Mouse (Mus musculus): ENCODE data around the gene Gon7. TPM values are rescaled to one million over a fixed set of nuclear protein-coding genes. Genes with fewer than 3 reads are reported as not detected.

The Gon7 gene
- total and polyA plus RNA-seq, 2 experiments from 2014 or later: 1.8 to 17.2 TPM

- Histone ChIP-seq H3K27me3 (ENCODE audit: control insufficient read depth, insufficient read depth, low read length) (no peaks in the 10 kb centered on the region), H3K9ac (replicated peaks; ENCODE audit: low read depth, low read length) (no peak overlapping the region), H3K4me1 (ENCODE audit: control insufficient read depth, insufficient read depth) (no peaks in the 10 kb centered on the region; the same call in 1 of the 2 replicates), H3K9me3 (replicated peaks; ENCODE audit: control insufficient read depth, low read length) (no peaks in the 10 kb centered on the region), H3K4me2 (ENCODE audit: low read depth, low read length) (no peak overlapping the region), H3K36me3 (replicated peaks; ENCODE audit: control insufficient read depth, insufficient read depth, low read length) (peaks cover 55% of the 10 kb centered on the region), H3K4me3 (ENCODE audit: low read depth, low read length) (no peak overlapping the region), H3K27ac (ENCODE audit: low read depth) (no peak overlapping the region)
- WGBS: 90% methylated on average over 5 of the region's 5 CpGs
- ATAC-seq (ENCODE audit: insufficient read depth, low read depth) (no peak), DNase-seq (ENCODE audit: low spot score) (no peak)
- TF ChIP-seq CTCF (IDR thresholded peaks at IDR 0.05; ENCODE audit: low read depth) (no peak), EP300 (IDR thresholded peaks at IDR 0.05; ENCODE audit: low read depth) (no peak)
Measured at GRCm38 (mm10) chr12:102782841-102783240, 25.2 kb upstream of the Gon7 start.

GRCm38 (mm10) chr12:102779452-102779851, 21.8 kb upstream of the Gon7 start:
- H3K9me3 ChIP-seq (replicated peaks; ENCODE audit: control insufficient read depth, low read length): no peaks in the 10 kb centered on the region
- ATAC-seq (ENCODE audit: insufficient read depth, low read depth): no peak; the same call in 1 of the 2 replicates
- DNase-seq (ENCODE audit: low spot score): no peak
- H3K4me2 ChIP-seq (ENCODE audit: low read depth, low read length): no peak overlapping the region
- H3K36me3 ChIP-seq (replicated peaks; ENCODE audit: control insufficient read depth, insufficient read depth, low read length): peaks cover 64% of the 10 kb centered on the region
- H3K9ac ChIP-seq (replicated peaks; ENCODE audit: low read depth, low read length): no peak overlapping the region
- TF ChIP-seq CTCF (IDR thresholded peaks at IDR 0.05; ENCODE audit: low read depth) (peak; percentile 41), EP300 (IDR thresholded peaks at IDR 0.05; ENCODE audit: low read depth) (no peak)
- no peaks in the 10 kb centered on the region; the same call in 1 of the 2 replicates for H3K4me1 ChIP-seq (ENCODE audit: control insufficient read depth, insufficient read depth)
- no peaks in the 10 kb centered on the region for H3K27me3 ChIP-seq (ENCODE audit: control insufficient read depth, insufficient read depth, low read length)
- no peak overlapping the region for H3K4me3 ChIP-seq (ENCODE audit: low read depth, low read length)
- no peak overlapping the region for H3K27ac ChIP-seq (ENCODE audit: low read depth)
- 40% methylated on average over 3 of the region's 3 CpGs for WGBS

GRCm38 (mm10) chr12:102778151-102778550, 20.5 kb upstream of the Gon7 start:
- H3K27ac ChIP-seq (ENCODE audit: low read depth): no peak overlapping the region
- no peaks in the 10 kb centered on the region for H3K9me3 ChIP-seq (replicated peaks; ENCODE audit: control insufficient read depth, low read length)
- DNase-seq (ENCODE audit: low spot score): no peak
- no peak overlapping the region for H3K4me3 ChIP-seq (ENCODE audit: low read depth, low read length)
- H3K4me1 ChIP-seq (ENCODE audit: control insufficient read depth, insufficient read depth): no peaks in the 10 kb centered on the region; the same call in 1 of the 2 replicates
- no peak for TF ChIP-seq CTCF (IDR thresholded peaks at IDR 0.05; ENCODE audit: low read depth)
- no peak for TF ChIP-seq EP300 (IDR thresholded peaks at IDR 0.05; ENCODE audit: low read depth)
- no peak overlapping the region for H3K4me2 ChIP-seq (ENCODE audit: low read depth, low read length)
- H3K9ac ChIP-seq (replicated peaks; ENCODE audit: low read depth, low read length): no peak overlapping the region
- peaks cover 63% of the 10 kb centered on the region for H3K36me3 ChIP-seq (replicated peaks; ENCODE audit: control insufficient read depth, insufficient read depth, low read length)
- no peak for ATAC-seq (ENCODE audit: insufficient read depth, low read depth)
- no peaks in the 10 kb centered on the region for H3K27me3 ChIP-seq (ENCODE audit: control insufficient read depth, insufficient read depth, low read length)
- 82% methylated on average over 5 of the region's 5 CpGs for WGBS

- Histone ChIP-seq H3K9ac (replicated peaks; ENCODE audit: low read depth, low read length) (no peak overlapping the region), H3K27me3 (ENCODE audit: control insufficient read depth, insufficient read depth, low read length) (no peaks in the 10 kb centered on the region), H3K4me2 (ENCODE audit: low read depth, low read length) (no peak overlapping the region), H3K9me3 (replicated peaks; ENCODE audit: control insufficient read depth, low read length) (no peaks in the 10 kb centered on the region), H3K27ac (ENCODE audit: low read depth) (no peak overlapping the region), H3K4me3 (ENCODE audit: low read depth, low read length) (no peak overlapping the region), H3K4me1 (ENCODE audit: control insufficient read depth, insufficient read depth) (no peaks in the 10 kb centered on the region; the same call in 1 of the 2 replicates), H3K36me3 (replicated peaks; ENCODE audit: control insufficient read depth, insufficient read depth, low read length) (peaks cover 69% of the 10 kb centered on the region)
- WGBS: 85% methylated on average over 14 of the region's 14 CpGs
- no peak for TF ChIP-seq EP300 (IDR thresholded peaks at IDR 0.05; ENCODE audit: low read depth)
- no peak for TF ChIP-seq CTCF (IDR thresholded peaks at IDR 0.05; ENCODE audit: low read depth)
- no peak for ATAC-seq (ENCODE audit: insufficient read depth, low read depth)
- DNase-seq (ENCODE audit: low spot score): no peak
Measured at GRCm38 (mm10) chr12:102776035-102776434, 18.4 kb upstream of the Gon7 start.

DNA sequence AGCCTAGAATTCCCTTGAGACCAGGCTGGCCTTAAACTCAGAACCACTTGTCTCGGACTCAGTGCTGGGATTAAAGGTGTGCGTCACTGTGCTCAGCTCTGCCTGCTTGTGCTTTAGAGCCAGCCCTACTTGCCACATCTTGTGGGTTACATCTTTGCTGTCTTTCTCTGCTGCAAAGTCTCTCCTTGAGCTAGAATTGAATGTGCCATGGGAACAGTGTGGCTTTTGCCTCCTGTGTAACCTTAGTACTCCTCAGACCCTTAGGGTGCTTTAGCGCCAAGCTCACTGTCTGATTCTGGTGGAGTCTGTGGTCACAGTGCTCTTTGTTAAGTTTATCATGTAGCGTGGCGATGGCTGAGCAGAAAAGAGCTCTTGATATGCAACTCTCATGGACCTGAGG, 15.1 kb upstream of the Gon7 start:
- Histone ChIP-seq H3K36me3 (replicated peaks; ENCODE audit: control insufficient read depth, insufficient read depth, low read length) (peaks cover 95% of the 10 kb centered on the region), H3K9ac (replicated peaks; ENCODE audit: low read depth, low read length) (no peak overlapping the region), H3K27ac (ENCODE audit: low read depth) (no peak overlapping the region), H3K4me3 (ENCODE audit: low read depth, low read length) (no peak overlapping the region), H3K27me3 (ENCODE audit: control insufficient read depth, insufficient read depth, low read length) (no peaks in the 10 kb centered on the region), H3K4me1 (ENCODE audit: control insufficient read depth, insufficient read depth) (no peaks in the 10 kb centered on the region), H3K4me2 (ENCODE audit: low read depth, low read length) (no peak overlapping the region), H3K9me3 (replicated peaks; ENCODE audit: control insufficient read depth, low read length) (no peaks in the 10 kb centered on the region)
- no peak for TF ChIP-seq CTCF (IDR thresholded peaks at IDR 0.05; ENCODE audit: low read depth)
- TF ChIP-seq EP300 (IDR thresholded peaks at IDR 0.05; ENCODE audit: low read depth): no peak
- WGBS: 92% methylated on average over 5 of the region's 5 CpGs
- no peak for ATAC-seq (ENCODE audit: insufficient read depth, low read depth)
- DNase-seq (ENCODE audit: low spot score): no peak

- H3K36me3 ChIP-seq (replicated peaks; ENCODE audit: control insufficient read depth, insufficient read depth, low read length): peaks cover 95% of the 10 kb centered on the region
- no peaks in the 10 kb centered on the region for H3K4me1 ChIP-seq (ENCODE audit: control insufficient read depth, insufficient read depth)
- H3K9me3 ChIP-seq (replicated peaks; ENCODE audit: control insufficient read depth, low read length): no peaks in the 10 kb centered on the region
- ATAC-seq (ENCODE audit: insufficient read depth, low read depth) (no peak), DNase-seq (ENCODE audit: low spot score) (no peak)
- TF ChIP-seq CTCF (IDR thresholded peaks at IDR 0.05; ENCODE audit: low read depth) (no peak), EP300 (IDR thresholded peaks at IDR 0.05; ENCODE audit: low read depth) (no peak)
- 95% methylated on average over 8 of the region's 8 CpGs for WGBS
- H3K27me3 ChIP-seq (ENCODE audit: control insufficient read depth, insufficient read depth, low read length): no peaks in the 10 kb centered on the region
- H3K4me2 ChIP-seq (ENCODE audit: low read depth, low read length): no peak overlapping the region
- no peak overlapping the region for H3K9ac ChIP-seq (replicated peaks; ENCODE audit: low read depth, low read length)
- no peak overlapping the region for H3K27ac ChIP-seq (ENCODE audit: low read depth)
- no peak overlapping the region for H3K4me3 ChIP-seq (ENCODE audit: low read depth, low read length)
Measured at GRCm38 (mm10) chr12:102771601-102772000, 14.0 kb upstream of the Gon7 start.
